Mouse (Mus musculus): ENCODE measurements at regions not wholly inside any gene's neighbourhood (a gene's known extent, or its start where the extent isn't known, plus 50 kb on each side); places are given as distances from the start of the nearest gene placed in this dataset.

- Histone ChIP-seq H3K27ac (ENCODE audit: insufficient read depth, low read depth, low read length, poor library complexity, severe bottlenecking) (no peak overlapping the region), H3K4me3 (ENCODE audit: insufficient read depth in 1 of 2, low read depth in 1 of 2, low read length in 2 of 2, poor library complexity in 1 of 2, severe bottlenecking in 1 of 2) (no peak overlapping the region), H3K4me1 (ENCODE audit: control insufficient read depth in 2 of 2, insufficient read depth in 2 of 2, low read length in 2 of 2, poor library complexity in 1 of 2) (peaks cover 0 to 9% of the 10 kb centered on the region in 2 experiments; a peak in 1 of 4 replicates), H3K36me3 (ENCODE audit: control insufficient read depth, insufficient read depth, low read length, poor library complexity, severe bottlenecking) (no peaks in the 10 kb centered on the region), H3K9ac (ENCODE audit: insufficient read depth, low read depth, low read length, poor library complexity, severe bottlenecking) (no peak overlapping the region), H3K9me3 (ENCODE audit: control insufficient read depth, insufficient read depth, low read depth, low read length) (no peaks in the 10 kb centered on the region)
- in situ Hi-C loops (cut with MboI; ENCODE audit: low sequenced_read_pairs in 2 of 2, unreplicated experiment in 2 of 2), result no loop called here
- TF ChIP-seq CHD2 (IDR thresholded peaks at IDR 0.05; ENCODE audit: low read depth, low read length), result no peak
- no peak for TF ChIP-seq ZNF384 (IDR thresholded peaks at IDR 0.05; ENCODE audit: low read depth, low read length)
- TF ChIP-seq ZC3H11A (IDR thresholded peaks at IDR 0.05; ENCODE audit: borderline replicate concordance, low read depth, low read length), result no peak
- TF ChIP-seq HCFC1 (IDR thresholded peaks at IDR 0.05; ENCODE audit: borderline replicate concordance, insufficient read depth, low read length), result no peak
- TF ChIP-seq MAFK (IDR thresholded peaks at IDR 0.05; ENCODE audit: insufficient read depth, low read depth, low read length), result no peak
- no peak for DNase-seq (ENCODE audit: low read depth, low spot score)
These were observed 134.8 kb upstream of the Bcor start for GRCm38 (mm10) chrX:12294941-12295340.

GRCm38 (mm10) chrX:12296264-12297053, 136.3 kb upstream of the Bcor start:
- Histone ChIP-seq H3K9ac (ENCODE audit: insufficient read depth, low read depth, low read length, poor library complexity, severe bottlenecking) (no peak overlapping the region), H3K27ac (ENCODE audit: insufficient read depth, low read depth, low read length, poor library complexity, severe bottlenecking) (no peak overlapping the region), H3K9me3 (ENCODE audit: control insufficient read depth, insufficient read depth, low read depth, low read length) (no peaks in the 10 kb centered on the region), H3K4me3 (ENCODE audit: insufficient read depth in 1 of 2, low read depth in 1 of 2, low read length in 2 of 2, poor library complexity in 1 of 2, severe bottlenecking in 1 of 2) (no peak overlapping the region), H3K4me1 (ENCODE audit: control insufficient read depth in 2 of 2, insufficient read depth in 2 of 2, low read length in 2 of 2, poor library complexity in 1 of 2) (peaks cover 0 to 9% of the 10 kb centered on the region in 2 experiments; a peak in 1 of 4 replicates), H3K36me3 (ENCODE audit: control insufficient read depth, insufficient read depth, low read length, poor library complexity, severe bottlenecking) (no peaks in the 10 kb centered on the region)
- DNase-seq (ENCODE audit: low read depth, low spot score), result no peak
- TF ChIP-seq CHD2 (IDR thresholded peaks at IDR 0.05; ENCODE audit: low read depth, low read length) (no peak), ZNF384 (IDR thresholded peaks at IDR 0.05; ENCODE audit: low read depth, low read length) (no peak), HCFC1 (IDR thresholded peaks at IDR 0.05; ENCODE audit: borderline replicate concordance, insufficient read depth, low read length) (no peak), MAFK (IDR thresholded peaks at IDR 0.05; ENCODE audit: insufficient read depth, low read depth, low read length) (no peak), ZC3H11A (IDR thresholded peaks at IDR 0.05; ENCODE audit: borderline replicate concordance, low read depth, low read length) (no peak)
- in situ Hi-C loops (cut with MboI; ENCODE audit: low sequenced_read_pairs in 2 of 2, unreplicated experiment in 2 of 2), result no loop called here

GRCm38 (mm10) chrX:12298609-12299008, 138.5 kb upstream of the Bcor start:
- Histone ChIP-seq H3K36me3 (ENCODE audit: control insufficient read depth, insufficient read depth, low read length, poor library complexity, severe bottlenecking) (no peaks in the 10 kb centered on the region), H3K9ac (ENCODE audit: insufficient read depth, low read depth, low read length, poor library complexity, severe bottlenecking) (no peak overlapping the region), H3K4me1 (ENCODE audit: control insufficient read depth in 2 of 2, insufficient read depth in 2 of 2, low read length in 2 of 2, poor library complexity in 1 of 2) (peaks cover 0 to 8% of the 10 kb centered on the region in 2 experiments; a peak in 1 of 4 replicates), H3K9me3 (ENCODE audit: control insufficient read depth, insufficient read depth, low read depth, low read length) (no peaks in the 10 kb centered on the region), H3K4me3 (ENCODE audit: insufficient read depth in 1 of 2, low read depth in 1 of 2, low read length in 2 of 2, poor library complexity in 1 of 2, severe bottlenecking in 1 of 2) (no peak overlapping the region), H3K27ac (ENCODE audit: insufficient read depth, low read depth, low read length, poor library complexity, severe bottlenecking) (no peak overlapping the region)
- no peak for DNase-seq (ENCODE audit: low read depth, low spot score)
- in situ Hi-C loops (cut with MboI; ENCODE audit: low sequenced_read_pairs in 2 of 2, unreplicated experiment in 2 of 2), result no loop called here
- TF ChIP-seq ZNF384 (IDR thresholded peaks at IDR 0.05; ENCODE audit: low read depth, low read length) (no peak), MAFK (IDR thresholded peaks at IDR 0.05; ENCODE audit: insufficient read depth, low read depth, low read length) (no peak), CHD2 (IDR thresholded peaks at IDR 0.05; ENCODE audit: low read depth, low read length) (no peak), HCFC1 (IDR thresholded peaks at IDR 0.05; ENCODE audit: borderline replicate concordance, insufficient read depth, low read length) (no peak), ZC3H11A (IDR thresholded peaks at IDR 0.05; ENCODE audit: borderline replicate concordance, low read depth, low read length) (no peak)

GRCm38 (mm10) chrX:12299236-12299635, 139.1 kb upstream of the Bcor start:
- peaks cover 0 to 7% of the 10 kb centered on the region in 2 experiments; a peak in 1 of 4 replicates for H3K4me1 ChIP-seq (ENCODE audit: control insufficient read depth in 2 of 2, insufficient read depth in 2 of 2, low read length in 2 of 2, poor library complexity in 1 of 2)
- no peak for TF ChIP-seq CHD2 (IDR thresholded peaks at IDR 0.05; ENCODE audit: low read depth, low read length)
- no peak for TF ChIP-seq ZC3H11A (IDR thresholded peaks at IDR 0.05; ENCODE audit: borderline replicate concordance, low read depth, low read length)
- TF ChIP-seq MAFK (IDR thresholded peaks at IDR 0.05; ENCODE audit: insufficient read depth, low read depth, low read length), result no peak
- TF ChIP-seq ZNF384 (IDR thresholded peaks at IDR 0.05; ENCODE audit: low read depth, low read length), result no peak
- no peak for TF ChIP-seq HCFC1 (IDR thresholded peaks at IDR 0.05; ENCODE audit: borderline replicate concordance, insufficient read depth, low read length)
- no peak for DNase-seq (ENCODE audit: low read depth, low spot score)
- in situ Hi-C loops (cut with MboI; ENCODE audit: low sequenced_read_pairs in 2 of 2, unreplicated experiment in 2 of 2), result no loop called here
- no peak overlapping the region for H3K27ac ChIP-seq (ENCODE audit: insufficient read depth, low read depth, low read length, poor library complexity, severe bottlenecking)
- no peaks in the 10 kb centered on the region for H3K36me3 ChIP-seq (ENCODE audit: control insufficient read depth, insufficient read depth, low read length, poor library complexity, severe bottlenecking)
- H3K9ac ChIP-seq (ENCODE audit: insufficient read depth, low read depth, low read length, poor library complexity, severe bottlenecking), result no peak overlapping the region
- H3K4me3 ChIP-seq (ENCODE audit: insufficient read depth in 1 of 2, low read depth in 1 of 2, low read length in 2 of 2, poor library complexity in 1 of 2, severe bottlenecking in 1 of 2), result no peak overlapping the region
- no peaks in the 10 kb centered on the region for H3K9me3 ChIP-seq (ENCODE audit: control insufficient read depth, insufficient read depth, low read depth, low read length)

All from ES-E14 (cell line).